Mouse (Mus musculus) c-Kit-positive CD71-negative TER-119-negative erythroid progenitor cells, embryonic 14.5 days (primary cell): ENCODE measurements around the gene Trim17.

ENCODE experiments used
- DNase-seq: peaks from one replicate; pipeline ENCODE4 v3.0.0-alpha.2; 2013; ENCODE audit warnings: low read depth

Gene Trim17

DNA sequence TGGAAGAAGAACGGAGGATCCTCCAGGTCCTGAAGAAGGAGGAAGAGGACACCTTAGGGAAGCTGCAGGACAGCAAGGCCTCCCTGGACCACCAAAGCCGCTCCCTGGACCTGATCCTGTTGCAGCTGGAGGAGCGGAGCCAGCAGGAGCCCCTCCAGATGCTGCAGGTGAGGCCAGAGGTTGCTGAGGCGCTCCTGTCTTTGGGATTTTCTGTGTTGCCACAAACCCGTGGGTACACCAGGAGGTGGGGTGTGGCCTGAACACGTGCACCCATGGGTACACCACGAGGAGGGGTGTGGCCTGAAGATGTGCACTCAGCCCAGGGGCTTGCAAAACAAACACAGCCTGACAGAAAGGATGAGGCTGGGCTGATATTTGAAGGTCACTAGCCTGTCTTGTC is 14.1 kb downstream of the Trim17 start:
- no peak for DNase-seq

DNA sequence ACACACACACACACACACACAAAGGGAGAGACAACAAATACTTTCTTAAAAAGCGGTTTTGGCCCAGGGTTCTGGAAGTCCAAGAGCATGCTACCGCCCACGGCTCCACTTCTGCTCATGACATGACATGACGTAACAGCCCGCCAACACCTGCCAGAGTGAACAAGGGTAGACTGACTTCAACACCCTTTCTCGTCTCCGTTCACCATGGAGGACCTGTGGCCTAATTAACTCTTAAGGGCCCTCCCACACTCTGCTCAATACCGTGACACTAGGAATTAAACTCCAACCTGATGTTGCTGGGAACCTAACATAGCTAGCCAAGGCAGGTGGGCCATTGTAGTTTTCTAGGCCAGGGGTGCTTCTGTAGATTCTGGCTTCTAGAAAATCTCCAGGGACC is 14.5 kb downstream of the Trim17 start:
- no peak for DNase-seq

GRCm38 (mm10) chr11:58969659-58970058 is 15.2 kb downstream of the Trim17 start:
- DNase-seq, result no peak

DNA sequence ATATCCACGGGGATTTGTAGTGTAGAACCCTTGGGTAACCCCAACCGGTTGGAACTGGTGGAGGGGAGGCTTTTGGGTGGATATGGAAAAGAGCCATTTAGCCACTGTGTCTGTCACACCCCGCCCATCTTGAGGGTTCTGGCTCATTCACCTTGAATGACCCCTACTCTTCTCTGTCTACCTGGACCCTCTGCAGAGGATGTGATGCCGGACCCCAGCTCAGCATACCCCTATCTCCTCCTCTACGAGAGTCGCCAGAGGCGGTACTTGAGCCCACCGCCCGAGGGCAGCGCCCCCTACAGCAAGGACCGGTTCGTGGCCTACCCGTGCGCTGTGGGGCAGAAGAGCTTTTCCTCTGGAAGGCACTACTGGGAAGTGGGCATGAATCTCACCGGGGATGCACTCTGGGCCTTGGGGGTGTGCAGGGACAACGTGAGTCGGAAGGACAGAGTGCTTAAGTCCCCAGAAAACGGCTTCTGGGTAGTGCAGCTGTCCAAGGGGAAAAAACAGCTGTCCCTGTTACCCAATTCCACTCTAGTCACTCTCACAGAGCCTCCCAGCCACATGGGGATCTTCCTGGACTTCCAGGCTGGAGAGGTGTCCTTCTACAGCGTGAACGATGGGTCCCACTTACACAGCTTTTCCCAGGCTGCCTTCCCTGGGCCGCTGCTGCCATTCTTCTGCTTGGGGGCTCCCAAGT is 16.5 kb downstream of the Trim17 start:
- DNase-seq, result no peak

- no peak for DNase-seq
Measured at GRCm38 (mm10) chr11:58971796-58972195, 17.3 kb downstream of the Trim17 start.

- DNase-seq, result no peak
Measured at GRCm38 (mm10) chr11:58974414-58974813, 19.9 kb downstream of the Trim17 start.

GRCm38 (mm10) chr11:58977150-58977549 is 22.7 kb downstream of the Trim17 start:
- no peak for DNase-seq

GRCm38 (mm10) chr11:58977607-58978026 is 23.1 kb downstream of the Trim17 start:
- DNase-seq, result no peak

GRCm38 (mm10) chr11:58978027-58978705 is 23.7 kb downstream of the Trim17 start, which contains the start of gene Trim11:
Gene Trim11 (plus strand): TSS chr11:58978093.
- no peak for DNase-seq

GRCm38 (mm10) chr11:58978706-58979030 is 24.2 kb downstream of the Trim17 start:
- no peak for DNase-seq

DNA sequence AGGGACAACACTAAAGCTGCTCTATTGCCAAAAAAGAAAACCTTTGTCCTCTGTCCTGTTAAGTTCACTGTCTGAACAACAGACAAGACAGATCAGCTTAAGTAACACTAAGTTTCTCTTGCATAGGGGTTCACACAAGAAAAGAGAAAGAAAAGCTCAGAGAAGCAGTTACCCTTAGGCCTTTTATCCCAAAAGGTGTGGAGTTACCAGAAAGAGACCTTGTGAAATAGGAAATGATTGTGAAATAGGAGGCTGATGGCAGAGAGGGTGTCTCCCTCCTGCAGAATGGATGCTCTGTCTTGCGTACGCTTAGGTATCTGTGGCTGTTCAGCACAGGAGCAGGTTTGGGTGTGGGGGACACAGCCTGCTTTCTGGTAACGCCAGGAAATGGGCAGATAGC is 24.7 kb downstream of the Trim17 start:
- no peak for DNase-seq

- no peak for DNase-seq
Measured at GRCm38 (mm10) chr11:58979661-58980060, 25.2 kb downstream of the Trim17 start.

DNA sequence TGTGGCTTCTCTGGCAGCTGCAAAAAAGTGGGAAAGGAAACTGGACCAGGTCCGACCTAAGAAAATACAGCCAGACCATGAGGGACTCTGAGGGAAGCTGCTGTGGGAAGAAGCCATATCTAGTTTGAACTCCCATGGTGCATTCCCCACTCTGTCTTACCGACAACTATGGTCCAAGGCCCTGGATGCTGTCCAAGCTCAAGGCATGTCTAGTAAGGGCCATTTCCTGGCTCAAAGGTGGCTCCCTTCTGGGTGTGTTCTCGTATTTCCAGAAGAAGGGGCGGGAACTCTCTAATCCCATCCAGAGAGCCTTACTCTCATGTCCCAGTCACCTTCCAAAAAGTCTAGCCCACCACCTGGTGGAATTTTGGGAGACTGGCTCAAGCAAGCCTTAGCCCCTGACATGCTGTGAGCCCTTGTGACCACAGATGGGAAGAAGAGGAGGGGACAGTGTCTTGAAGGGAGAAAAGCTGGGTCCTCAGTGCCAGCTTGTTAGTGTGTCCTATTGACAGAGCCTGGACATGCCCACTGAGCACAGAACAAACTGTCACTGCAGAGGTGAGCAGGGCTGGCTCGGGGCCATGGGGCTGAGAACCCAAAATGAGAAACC is 26.0 kb downstream of the Trim17 start:
- DNase-seq, result no peak

DNA sequence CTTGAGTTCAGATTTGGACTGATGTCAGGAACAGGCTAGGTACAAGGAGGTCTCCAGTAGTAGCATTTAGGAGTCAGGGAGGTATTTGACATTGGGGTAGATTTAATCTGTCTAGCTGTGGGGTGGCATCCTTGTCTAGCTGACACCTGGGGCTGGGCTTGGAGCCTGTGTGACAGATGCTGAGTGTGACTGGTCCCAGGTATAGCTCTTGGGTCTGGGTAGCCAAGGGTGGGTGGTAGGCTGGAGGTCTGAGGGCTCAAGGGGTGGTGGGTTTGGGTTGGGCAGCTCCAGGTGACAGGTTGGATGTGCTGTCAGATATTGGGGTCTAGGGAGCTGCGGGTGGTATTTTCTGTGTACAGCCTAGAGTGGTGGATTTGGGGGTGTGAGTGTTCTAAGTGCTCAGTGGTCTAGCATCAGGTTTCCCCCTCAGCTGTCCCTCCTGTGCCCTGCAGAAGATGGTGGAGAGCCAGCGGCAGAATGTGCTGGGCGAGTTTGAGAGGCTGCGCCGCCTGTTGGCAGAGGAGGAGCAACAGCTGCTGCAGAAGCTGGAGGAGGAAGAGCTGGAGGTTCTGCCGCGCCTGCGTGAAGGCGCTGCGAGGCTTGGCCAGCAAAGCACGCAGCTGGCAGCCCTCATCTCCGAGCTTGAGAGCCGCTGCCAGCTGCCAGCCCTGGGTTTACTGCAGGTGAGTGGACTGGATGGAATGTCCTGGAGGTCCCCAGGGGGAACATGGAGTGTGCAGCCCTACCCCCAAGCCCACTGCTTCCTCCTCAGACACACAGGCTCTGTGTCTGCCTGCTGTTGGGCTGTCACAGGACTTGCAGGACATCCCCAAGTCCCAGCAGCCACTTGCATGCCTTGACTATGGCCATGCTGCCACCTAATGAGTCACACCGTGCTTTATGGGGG is 27.3 kb downstream of the Trim17 start:
- no peak for DNase-seq

DNA sequence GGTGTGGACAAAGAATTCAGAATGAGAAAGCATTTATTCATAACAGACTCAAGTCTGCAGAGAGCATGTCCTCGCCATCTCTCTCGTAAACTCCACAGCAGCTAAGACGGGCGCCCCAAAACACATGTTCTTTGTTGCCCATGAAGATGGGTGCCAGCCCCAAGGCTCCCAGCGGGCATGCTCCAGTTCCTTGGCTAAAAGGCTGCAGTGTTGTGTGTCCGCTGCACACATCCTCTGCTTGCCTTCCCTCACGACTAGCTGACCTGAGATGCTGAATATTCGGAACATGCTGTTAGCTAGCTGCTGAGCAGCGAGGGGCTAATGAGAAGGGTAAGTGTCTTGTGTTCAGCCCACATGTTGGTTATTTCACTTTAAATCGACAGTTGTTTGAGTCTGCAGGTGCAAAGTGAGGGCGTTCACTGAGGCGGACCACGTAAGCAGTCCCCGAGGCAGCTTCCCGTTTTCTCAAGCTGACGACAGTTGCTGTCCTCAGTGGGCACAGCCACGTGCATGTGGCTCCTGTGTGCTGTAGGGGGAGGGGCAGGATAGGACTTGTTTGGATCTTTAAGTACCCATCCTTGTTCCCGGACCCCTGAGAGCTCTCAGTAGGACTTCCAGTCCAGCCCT is 28.1 kb downstream of the Trim17 start:
- DNase-seq, result no peak

GRCm38 (mm10) chr11:58983691-58984341 is 29.3 kb downstream of the Trim17 start:
- no peak for DNase-seq

DNA sequence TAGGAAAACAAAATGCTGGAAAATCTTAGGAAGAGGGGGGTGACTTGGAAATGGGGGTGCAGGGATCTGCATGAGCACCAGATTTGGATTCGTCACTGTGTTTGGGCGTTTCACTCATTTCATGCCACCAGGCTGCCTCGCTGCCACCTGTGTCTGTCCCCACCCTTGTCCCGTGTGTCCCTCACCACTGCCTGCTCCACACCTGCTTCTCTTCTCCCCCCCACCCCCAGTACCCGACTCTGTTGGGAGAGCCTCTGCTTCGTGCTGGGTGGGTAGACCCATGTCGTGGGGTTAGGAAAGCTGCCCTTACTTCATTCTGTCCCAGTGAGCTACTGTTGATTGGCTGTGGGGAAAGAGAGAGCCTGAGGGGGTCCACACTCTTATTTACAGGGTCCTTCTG is 30.2 kb downstream of the Trim17 start:
- DNase-seq, result no peak

DNA sequence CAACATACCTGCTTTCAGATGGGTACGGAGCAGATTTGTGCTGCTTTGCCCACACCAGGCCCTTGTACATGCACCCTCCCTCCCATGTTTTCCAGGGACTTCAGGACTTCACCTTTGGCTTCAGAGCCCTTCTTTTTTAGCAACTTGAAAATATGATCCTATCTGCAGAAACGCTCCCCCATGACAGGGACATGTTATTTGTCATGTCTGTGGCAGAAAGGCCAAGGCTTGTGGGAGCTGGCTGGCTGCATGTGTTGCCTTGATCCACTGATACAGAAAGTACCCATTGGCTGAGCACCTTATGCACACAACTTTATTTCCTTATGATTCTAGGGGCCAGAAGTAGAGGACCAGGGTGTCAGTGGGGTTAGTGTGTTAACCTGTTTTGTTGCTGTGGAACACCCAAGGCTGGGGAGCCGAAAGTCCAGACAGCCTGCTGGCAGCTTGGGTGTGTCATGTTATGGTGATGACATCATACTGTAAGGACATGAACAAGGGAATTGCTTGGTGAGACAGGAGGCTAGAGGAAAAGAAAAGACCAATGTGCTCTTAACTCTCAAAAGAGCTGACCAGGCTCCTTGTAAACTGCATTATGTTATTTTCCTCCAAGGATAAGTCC is 30.9 kb downstream of the Trim17 start:
- no peak for DNase-seq

DNA sequence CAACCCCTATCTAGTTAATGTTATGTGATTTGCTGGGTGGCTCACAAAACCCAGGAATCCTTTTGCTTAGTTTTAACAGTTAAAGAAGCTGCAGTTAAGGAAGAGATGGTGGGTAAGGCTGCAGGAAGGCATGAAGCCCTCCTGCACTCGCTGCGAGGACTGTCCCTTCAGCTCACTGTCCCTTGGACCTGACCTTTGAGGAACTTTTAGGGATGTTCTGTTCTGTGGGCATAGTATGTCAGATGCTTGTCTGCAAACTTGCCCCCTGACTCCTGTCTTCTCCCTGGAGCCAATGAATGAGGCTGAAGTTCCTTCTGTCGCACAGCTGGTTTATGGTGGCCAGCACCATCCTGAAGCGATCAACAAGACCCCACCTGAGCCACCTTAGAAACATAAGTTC is 34.7 kb downstream of the Trim17 start:
- no peak for DNase-seq

- DNase-seq, result no peak
Measured at GRCm38 (mm10) chr11:58990141-58990540, 35.7 kb downstream of the Trim17 start.

DNA sequence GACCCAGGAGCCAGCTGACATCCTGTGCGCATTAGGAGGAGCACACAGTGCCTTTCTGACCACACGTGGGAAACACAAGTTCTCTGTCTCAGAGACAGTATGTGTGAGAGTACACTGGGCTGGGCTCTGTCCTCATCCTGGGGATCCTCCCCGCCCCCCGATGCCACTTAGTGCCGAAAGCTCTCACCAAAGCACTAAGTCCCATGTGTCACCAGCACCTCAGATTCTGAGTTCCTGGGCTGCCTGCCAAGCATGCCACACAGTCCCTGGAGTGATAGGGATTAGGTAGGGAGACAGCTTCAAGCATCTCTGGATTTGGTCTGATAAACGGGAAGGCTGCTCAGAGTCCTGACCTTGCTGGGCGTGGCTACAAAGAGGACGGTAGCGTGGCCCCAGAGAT is 36.3 kb downstream of the Trim17 start:
- DNase-seq, result no peak
